Mouse (Mus musculus) megakaryocyte, embryonic 14.5 days (primary cell): ENCODE results near the gene Slc39a1.

Experiments used
- FLI1 ChIP-seq: IDR thresholded peaks from 2 replicates; pipeline ENCODE4 v1.6.1; 2012; ENCODE audit warnings: low read length, inconsistent platforms, mixed read lengths
- GATA1 ChIP-seq: IDR thresholded peaks from 3 replicates; pipeline ENCODE4 v1.6.1; 2012; ENCODE audit warnings: mixed read lengths, low read length, inconsistent platforms, borderline replicate concordance

GRCm38 (mm10) chr3:90253653-90254418, 5.9 kb downstream of the Slc39a1 start, which contains the start of gene Crtc2:
- TF ChIP-seq GATA1 (no peak), FLI1 (0 out of 2 replicates have a peak, but pooled peaks have one; percentile 25)
